Mouse (Mus musculus) right cerebral cortex, postnatal 36 days (tissue): ENCODE data around the gene Ano9.
A peak's percentile ranks its signal among the peaks of the same experiment; 100 is the strongest.

Source experiments
- DNase-seq, 2 experiments: peaks; one replicate each; pipeline ENCODE4 v3.0.0; 2022; ENCODE audit warnings: low spot score in 2 of 2, mixed read lengths in 1 of 2

The Ano9 gene

DNA sequence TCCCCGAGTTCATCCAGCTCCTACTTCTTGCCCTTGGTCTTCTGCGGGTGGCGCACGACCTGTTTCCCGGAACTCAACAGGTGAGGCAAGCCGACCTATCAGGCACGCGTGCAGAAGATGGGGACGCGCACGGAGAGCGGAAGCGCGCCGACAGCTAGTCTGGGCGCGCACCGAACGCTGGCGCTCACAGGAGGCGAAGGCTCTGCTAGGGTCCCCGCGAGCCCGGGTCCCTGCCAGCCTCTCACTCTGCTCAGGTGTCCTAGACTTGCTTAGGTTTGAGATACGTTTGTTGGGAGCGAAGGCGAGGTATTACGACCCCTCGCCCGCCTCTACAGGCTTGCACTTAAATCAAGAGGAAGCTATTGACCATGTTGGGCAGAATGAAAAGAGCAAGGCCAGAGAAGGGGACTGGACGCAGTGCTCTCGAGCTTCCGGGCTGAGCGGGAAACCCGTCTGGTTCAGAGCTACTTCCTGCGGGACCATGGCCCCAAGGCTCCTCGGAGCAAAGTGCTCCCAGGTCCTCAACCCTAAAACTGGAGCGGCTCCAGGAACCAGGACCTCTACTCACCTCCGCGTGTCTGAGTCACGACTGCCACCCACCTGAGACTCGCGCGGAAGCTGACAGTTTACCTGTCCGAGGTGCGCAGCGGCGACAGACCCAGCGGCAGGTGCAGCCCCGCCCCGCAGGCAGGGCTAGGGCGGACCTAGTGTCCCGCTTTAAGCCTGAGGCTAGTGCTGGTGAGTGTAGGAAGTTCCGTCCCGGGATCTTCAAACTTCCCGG, 17.5 kb downstream of the Ano9 start, which contains the start of gene Sigirr:
TSS of gene Sigirr (minus strand) at position 662 of the 781 bp plus-strand sequence.
- DNase-seq = peak in 1 of 2 experiments; percentile 26

DNA sequence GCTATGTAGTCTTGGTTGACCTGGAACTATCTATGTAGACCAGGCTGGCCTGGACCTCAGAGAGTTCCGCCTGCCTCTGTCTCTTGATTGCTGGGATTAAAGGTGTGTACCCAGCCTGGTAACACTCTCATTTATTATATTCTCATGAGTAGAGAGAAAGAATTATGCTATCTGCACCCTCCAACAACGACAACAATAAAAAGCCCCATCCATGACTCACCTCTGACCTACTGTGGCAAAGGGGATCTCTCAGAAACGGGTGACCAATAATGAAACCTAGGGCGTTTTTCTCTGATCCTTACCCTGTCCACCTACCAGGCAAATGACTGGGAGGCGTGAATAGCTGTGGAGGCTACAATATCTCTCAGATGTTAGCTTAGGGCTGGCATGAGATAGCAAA, 20.4 kb downstream of the Ano9 start:
- no peak for DNase-seq

DNA sequence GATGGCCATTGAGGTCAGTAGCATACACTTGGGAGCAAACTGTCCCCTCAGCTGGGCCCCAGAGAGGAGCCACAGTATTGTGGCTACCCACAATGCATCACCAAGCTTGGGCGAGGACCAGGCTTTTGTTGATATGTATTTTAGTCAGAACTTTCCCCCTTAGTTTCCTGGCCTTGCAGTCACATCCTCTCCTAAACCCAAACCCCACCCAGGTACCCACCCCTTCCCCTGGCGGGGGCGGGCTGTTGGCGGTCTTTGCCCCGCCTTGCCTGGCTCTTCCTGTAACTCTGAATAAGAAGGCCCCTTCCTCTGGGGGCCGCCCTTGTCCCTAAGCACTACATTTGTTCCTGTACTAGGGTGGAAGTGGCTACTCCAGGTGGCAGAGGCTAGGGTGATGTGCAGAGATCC, 21.0 kb downstream of the Ano9 start:
- DNase-seq = no peak

DNA sequence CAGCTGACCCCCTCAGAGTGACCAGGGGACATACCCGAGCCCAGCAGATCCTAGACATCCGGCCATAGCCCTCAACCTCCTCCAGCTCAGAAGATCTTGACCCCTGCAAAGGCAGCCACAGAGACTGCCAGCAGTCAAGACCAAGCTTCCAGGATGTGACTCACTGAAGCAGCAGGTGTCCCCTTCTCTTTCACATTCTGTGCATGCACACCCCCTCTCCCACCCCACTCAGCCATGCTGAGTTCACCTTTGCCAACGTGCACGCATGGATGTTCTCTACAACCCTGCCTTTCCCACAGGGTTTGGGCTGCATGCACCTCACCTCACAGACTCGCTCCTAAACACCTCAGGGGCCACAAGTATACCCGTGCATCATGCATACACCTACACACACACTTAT, 21.6 kb downstream of the Ano9 start:
- no peak for DNase-seq

DNA sequence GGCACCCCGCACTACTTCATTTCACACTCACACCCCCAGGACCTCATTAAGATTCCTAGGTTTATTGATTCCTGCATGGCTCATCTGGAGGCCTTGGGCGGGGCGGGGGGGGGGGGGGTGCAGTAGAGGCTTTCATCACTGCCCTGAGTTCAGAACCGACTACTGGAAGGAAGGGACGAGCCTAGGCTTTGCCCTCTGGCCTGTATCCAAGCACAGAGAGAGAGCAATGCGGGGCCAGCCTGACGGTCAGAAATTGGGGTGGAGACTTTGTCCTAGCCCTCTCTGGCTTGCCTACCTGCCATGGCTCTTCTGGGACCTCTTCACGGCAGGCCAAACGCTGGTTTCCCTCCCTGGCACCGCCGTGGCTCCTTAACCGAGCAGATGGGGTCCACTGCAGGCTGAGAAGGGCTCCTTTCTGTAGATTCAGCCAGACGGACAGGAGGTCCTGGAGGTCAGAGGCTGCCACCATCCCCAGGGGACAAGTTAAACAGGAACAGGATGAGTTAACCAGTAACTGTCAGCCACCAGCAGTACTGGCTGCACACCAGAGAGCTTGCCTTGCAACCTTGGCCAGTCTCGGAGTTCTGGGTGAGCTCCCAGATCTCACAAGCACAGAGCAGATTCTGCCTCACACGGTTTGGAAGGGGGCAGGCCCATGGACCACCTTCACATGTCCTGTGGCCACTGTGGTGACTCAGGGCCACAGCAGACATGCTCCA, 23.0 kb downstream of the Ano9 start:
- no peak for DNase-seq

DNA sequence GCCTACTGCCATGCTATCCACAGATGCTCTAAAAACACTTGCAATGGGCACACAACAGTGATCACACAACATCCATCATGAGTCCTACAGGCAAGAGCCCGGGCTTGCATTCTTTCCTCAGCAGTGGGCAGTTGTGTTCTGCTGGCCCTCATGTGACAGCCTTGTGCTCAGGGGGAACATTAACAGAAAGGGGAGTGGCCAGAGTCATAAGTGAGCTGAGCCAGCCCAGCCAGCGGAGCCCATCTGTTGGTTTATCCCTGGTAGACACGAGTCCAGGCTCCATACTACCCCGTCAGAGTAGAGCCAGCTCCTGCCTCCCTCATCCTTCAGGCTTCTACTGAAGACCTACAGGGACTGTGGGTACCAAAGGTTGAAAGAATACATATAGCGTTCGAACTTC, 23.7 kb downstream of the Ano9 start:
- no peak for DNase-seq

DNA sequence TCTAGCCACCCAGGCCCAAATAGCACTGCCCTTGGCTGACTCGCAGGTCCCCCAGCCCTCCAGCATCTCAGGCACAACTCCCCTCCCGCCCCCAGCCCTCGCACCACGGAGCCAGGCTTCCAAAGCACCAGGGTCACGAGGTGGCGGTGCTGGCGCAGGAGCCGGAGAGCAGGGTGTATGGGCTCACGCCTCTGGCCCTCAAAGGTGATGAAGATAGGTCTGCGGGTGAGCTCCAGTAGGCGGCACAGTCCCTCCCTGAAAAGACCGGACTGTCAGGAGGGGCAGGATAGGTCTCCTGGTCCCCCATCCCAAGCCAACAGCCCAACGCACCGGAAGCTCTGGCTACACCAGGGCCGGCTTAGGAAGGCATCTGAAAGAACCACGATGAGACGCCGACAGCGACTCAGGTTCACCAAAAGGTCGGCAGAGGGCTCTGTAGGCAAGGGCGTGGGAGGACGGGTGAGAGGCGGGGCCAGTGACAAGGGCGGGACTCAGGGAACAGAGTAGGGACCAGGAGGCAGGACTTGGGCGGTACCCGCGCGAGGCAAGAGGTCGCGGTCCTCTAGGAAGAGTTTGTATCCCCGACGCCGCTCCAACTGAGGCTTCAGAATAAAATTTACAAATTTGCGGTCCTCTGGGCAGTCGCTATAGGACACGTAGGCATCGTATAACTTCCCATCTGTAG, 25.4 kb downstream of the Ano9 start:
- peak in 1 of 2 experiments; percentile 32 for DNase-seq

DNA sequence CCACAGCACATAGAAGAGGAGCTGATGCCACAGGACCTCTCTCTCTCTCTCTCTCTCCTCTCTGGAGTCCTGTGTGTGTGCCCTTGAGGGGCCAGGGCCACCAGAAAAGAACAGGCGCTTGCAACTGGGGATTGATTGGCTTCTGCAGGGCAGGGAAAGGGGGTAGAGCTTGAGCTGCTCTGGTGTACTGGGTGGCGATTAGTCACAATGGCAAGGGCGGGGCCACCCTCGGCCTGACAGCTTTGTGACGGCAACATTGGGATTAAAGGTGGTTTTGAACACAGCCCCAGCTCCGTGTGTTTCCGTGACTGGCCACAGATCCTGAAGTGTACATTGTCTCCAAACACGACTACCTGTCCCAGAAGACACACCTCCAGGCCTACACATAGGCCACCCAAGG, 27.4 kb downstream of the Ano9 start:
- no peak for DNase-seq

DNA sequence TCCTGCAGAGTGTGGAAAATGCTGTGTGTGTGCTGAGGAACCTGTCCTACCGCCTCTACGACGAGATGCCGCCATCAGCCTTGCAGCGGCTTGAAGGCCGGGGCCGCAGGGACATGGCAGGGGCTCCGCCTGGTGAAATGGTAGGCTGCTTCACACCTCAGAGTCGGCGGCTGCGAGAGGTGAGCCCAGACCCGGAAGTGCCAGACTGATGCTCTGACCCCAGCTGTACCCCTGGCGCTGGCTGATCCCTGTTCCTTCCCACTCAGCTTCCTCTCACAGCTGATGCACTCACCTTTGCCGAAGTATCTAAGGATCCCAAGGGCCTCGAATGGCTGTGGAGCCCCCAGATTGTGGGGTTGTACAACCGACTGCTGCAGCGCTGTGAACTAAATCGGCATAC, 29.1 kb downstream of the Ano9 start:
- DNase-seq = no peak

DNA sequence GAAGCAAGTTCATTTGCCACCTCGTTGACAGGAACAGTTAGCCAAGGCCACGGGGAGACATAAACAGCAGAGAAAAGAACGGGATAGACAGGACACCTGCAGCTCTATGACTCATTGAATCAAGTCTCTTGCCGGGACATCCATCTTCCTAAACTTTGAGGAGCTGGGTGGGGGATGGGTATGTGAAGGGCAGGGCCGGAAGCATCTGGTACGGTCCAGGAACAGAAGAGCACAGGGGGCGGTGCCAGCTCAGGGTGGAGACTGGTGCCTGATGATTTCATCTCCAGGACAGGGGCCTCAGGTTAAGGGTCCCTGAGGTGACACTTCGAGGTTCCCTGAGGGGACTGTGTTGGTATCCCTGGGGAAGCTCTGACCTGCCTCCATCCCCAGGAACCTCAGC, 29.7 kb downstream of the Ano9 start:
- DNase-seq = no peak

DNA sequence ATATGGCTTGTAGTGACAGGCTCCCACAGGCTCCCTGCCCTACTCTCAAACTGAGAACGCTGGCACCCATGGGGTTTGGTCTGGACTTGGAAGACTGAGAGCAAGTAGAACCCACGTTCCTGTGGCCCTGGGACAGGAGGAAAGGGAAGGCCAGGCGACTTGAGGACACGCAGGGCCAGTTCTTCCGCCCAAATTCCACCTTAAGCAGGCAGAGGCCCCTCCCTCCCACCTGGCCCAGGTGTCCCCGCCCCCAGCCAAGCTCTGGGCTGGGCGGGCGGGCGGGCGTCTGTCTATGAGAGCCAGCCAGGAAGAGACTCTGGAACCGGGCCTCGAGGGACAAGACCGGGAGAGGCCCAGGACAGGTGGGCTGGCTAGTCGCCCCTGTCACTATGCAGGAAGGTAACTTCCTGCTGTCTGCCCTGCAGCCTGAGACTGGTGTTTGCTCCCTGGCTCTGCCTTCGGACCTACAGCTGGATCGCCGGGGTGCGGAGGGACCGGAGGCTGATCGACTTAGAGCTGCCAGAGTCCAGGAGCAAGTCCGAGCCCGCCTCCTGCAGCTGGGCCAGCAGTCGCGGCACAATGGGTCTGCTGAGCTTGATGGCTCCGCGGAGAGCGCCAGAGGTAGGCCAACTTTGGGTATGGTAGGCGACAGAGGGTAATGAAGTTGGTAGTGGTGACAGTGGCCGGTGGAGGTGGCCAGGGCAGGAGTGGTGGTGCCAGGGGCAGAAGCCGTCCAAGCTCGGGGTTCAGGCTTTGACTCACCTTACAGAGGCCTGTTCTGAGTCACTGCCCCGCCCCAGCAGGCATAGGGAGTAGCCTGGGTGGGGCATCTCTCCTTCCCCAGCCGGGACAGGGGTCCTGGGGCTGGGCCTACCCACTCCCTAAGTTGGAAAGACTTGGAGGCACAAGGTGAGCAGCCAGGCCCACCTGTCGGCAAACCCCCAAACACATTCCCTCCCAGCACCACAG, 37.8 kb downstream of the Ano9 start:
- DNase-seq = no peak

DNA sequence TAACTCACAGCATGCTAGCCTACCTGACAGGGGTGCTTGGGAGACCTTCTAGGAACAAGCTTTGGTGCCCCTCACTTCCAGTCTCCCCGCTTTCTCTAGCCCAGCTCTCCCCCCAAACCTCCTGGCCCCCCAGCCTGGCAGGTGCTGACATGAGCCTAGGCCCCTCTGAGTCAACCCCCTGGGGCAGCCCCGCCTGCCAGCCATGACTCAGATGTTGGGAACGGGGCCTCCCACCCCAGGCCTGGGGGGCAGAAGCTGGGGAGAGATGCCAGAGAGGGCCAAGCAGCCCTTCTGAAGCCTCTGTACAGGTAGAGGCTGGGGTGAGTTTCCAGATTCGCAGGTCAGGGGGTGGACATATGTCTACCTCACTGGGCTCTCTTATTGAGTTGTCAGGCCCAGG, 38.7 kb downstream of the Ano9 start:
- DNase-seq = no peak

DNA sequence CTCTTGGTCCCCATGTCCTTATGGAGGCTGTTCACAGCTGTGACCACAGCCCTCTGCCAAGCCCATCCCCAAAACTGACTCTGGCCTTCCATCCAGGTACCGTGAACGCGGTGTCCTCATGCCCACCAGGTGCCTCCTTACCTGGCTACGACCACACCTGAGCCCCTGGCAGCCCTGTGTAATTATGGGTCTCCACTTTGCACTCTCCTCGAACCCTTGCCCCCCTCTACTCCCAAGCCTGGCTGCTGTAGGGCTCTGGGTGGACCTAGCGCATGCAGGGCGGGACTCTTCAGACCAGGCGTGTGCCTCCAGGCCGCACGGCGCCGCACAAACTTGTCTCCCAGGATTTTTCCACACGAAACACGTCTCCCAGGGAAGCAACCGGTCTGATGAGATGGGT, 39.8 kb downstream of the Ano9 start, which contains the start of gene Pkp3:
TSS of gene Pkp3 (plus strand) at position 378 of the 400 bp plus-strand sequence.
- no peak for DNase-seq

DNA sequence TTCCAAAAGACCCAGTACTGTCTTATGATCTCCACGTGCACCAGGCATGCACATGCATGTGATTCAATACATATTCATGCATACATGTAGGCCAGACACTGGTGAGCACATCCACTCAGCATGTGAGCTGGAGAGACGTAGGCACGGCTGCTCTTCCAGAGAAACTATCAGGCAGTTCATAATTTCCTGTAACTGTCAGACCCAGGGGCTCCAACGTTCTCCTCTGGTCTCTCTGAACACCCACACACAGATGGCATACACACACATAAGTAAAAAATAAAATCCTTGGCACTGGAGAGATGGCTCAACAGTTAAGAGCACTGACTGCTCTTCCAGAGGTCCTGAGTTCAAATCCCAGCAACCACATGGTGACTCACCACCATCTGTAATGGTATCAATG, 43.8 kb downstream of the Ano9 start:
- no peak for DNase-seq

DNA sequence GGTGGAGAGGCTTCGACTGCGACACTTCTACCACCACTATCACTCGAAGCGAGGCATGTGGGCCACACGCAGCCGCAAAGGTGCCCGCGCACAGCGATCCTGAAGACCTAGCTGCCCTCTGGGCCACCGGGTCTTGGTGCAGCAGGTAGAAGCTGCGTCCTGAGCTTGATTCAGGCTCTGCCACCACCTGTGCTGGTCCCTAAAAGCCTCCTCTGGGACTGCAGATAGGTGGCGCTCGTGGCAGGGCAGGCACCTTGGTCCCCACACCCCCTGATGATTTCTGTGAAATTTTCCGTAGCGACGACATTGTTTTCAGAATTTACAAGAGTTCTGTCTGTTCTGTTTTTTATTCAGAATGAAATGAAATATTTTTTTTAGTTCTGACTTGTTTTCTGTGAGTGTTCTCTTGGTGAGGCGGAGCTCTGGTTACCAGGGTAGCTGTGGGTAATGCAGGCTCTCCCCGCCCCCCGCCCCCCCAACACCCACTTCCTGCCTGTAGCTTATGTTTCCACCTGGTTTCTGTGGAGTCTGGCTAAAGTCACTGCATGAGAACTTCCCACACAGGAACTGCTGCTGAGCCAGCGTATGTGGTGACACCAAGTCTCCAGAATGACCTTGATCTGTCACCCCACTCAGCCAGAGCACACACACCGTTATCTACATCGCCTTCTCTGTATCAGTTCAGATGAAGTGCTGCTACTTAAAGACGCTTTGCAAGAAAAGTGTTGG, 45.4 kb downstream of the Ano9 start:
- no peak for DNase-seq

DNA sequence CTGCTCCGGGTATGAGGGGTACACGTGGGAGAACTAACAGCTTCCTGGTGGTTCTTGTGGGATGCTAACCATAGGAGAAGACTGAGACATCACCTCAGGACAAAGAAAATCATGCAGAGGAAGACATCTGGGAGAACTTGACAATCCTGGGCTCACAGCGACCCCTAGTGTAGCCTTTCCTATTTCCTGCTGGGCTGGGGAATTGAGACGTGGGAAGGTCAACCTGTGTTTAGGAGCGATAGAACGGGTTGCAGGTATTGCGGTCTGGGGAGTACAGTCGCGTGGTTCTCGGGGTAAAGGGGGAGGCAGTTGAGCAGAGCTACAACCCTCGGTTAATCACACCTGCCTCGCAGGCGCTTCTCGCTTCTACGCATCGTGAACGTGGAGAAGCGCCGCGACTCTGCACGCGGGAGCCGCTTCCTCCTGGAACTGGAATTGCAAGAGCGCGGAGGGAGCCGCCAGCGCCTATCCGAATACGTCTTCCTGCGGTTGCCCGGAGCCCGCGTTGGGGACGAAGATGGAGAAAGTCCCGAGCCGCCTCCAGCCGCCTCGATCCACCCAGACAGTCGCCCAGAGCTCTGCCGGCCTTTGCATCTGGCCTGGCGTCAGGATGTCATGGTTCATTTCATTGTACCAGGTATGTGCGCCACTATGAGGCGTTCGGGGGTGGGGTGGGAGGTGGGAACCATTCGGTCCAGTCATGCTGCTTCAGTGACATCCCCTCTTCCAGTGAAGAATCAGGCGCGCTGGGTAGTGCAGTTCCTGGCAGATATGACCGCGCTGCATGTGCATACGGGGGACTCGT, 47.3 kb downstream of the Ano9 start:
- DNase-seq = peak in 1 of 2 experiments; percentile 65

DNA sequence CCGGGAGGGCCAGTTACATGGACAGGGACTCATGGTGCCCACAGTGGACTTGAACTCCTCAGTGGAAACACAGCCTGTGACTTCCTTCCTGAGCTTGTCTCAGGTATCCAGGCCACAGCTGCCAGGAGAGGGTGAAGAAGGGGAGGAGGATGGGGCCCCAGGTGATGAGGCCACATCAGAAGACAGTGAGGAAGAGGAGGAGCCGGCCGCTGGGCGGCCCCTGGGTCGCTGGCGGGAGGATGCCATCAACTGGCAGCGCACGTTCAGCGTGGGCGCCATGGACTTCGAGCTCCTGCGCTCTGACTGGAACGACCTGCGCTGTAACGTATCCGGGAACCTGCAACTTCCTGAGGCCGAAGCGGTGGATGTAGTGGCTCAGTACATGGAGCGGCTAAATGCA, 49.3 kb downstream of the Ano9 start:
- DNase-seq = no peak

DNA sequence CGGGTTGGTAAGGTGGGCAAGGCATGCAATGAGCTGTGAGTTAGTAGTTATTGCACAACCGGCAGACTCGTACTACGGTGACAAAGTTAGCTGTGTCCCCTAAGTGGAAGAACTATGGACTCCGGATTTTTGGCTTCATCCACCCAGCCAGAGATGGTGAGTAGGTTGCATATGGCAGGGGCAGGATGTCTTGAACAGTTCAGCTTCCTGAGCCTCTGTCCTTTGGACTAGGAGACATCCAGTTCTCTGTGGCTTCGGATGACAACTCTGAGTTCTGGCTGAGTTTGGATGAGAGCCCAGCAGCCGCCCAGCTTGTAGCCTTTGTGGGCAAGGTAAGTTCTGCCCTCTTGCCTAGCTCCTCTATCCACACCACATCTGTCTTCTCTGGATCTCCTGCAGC, 53.0 kb downstream of the Ano9 start:
- DNase-seq = no peak

DNA sequence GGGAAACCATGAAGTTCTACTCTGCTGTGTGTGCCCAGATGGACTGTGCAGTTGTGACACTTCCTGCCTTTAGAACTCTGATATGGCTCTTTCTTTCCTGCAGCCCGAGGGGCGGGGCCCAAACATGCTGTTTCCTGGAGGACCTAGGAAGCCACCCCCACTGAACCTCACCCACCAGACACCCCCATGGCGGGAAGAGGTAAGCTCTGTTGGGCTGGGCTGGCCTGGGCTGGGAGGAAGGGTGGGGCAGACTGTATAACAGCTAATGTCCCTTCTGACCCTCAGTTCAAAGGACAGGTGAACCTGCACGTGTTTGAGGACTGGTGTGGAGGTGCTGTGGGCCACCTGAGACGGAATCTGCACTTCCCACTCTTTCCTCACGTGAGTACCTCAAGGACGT, 53.4 kb downstream of the Ano9 start:
- no peak for DNase-seq

DNA sequence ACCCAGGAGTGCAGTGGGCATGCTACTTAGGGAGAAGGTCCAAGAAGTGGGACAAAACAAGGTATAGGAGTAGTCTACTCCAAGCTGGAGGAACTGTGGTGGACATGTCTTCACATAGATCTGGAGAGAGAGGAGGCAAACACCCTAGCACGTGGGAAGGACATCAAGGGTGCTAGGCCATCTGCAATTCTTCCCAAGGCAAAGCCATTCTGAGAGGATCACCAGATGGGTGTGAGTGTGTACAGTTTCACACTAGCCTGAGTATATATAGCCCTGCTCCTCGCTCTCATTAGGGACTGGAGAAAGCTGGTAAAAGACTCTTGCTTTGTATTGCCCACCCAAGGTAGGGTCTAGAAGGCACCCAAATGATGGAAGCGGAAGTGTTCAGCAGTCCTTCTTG, 54.3 kb downstream of the Ano9 start:
- no peak for DNase-seq
